Mouse (Mus musculus) large intestine, adult 2 months (tissue): ENCODE data around the gene Ttll11. TPM values are rescaled to one million over a fixed set of nuclear protein-coding genes. Genes with fewer than 3 reads are reported as not detected.

Experiments used
- DNase-seq: peaks from one replicate; pipeline ENCODE4 v3.0.0-alpha.2; 2012; ENCODE audit warnings: low read depth, low spot score
- WGBS: fragments of 180-500 bp; shearing (Covaris S2); methylation state at CpG from one replicate; pipeline ENCODE4 v1.1.7; 2018; 5-methylcytosine and 5-hydroxymethylcytosine counted together
- polyA plus RNA-seq: library from polyadenylated mRNA; depleted of rRNA; stranded (reverse); fragments of >200 nt; gene quantifications from 2 replicates; pipeline ENCODE4 v1.2.3, GENCODE M21; 2012

Ttll11 gene
- polyA plus RNA-seq, 1 experiment, result 0.24 TPM

DNA sequence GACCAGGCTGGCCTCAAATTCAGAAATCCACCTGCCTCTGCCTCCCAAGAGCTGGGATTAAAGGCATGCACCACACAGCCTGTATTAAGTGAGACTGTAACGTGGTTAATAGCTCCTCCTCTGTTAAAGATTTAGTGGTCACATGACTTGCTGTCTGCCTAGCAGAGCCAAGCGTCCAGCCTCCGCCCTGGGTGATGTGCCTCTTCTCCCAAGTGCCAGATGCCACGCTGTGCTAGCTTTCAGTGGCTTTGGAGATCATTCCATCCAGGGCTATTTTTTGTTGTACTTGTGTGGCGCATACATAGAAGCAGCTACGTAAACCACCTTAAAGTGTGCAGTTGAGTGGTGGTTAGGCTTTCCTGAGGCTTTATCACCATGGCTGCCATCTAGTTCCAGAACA is 180.6 kb downstream of the Ttll11 start:
- WGBS, result 87% methylated on average over 6 of the region's 6 CpGs
- DNase-seq, result no peak

- 54% methylated on average over 8 of the region's 8 CpGs for WGBS
- DNase-seq, result no peak
Measured at GRCm38 (mm10) chr2:35797998-35798397, 181.7 kb downstream of the Ttll11 start.

DNA sequence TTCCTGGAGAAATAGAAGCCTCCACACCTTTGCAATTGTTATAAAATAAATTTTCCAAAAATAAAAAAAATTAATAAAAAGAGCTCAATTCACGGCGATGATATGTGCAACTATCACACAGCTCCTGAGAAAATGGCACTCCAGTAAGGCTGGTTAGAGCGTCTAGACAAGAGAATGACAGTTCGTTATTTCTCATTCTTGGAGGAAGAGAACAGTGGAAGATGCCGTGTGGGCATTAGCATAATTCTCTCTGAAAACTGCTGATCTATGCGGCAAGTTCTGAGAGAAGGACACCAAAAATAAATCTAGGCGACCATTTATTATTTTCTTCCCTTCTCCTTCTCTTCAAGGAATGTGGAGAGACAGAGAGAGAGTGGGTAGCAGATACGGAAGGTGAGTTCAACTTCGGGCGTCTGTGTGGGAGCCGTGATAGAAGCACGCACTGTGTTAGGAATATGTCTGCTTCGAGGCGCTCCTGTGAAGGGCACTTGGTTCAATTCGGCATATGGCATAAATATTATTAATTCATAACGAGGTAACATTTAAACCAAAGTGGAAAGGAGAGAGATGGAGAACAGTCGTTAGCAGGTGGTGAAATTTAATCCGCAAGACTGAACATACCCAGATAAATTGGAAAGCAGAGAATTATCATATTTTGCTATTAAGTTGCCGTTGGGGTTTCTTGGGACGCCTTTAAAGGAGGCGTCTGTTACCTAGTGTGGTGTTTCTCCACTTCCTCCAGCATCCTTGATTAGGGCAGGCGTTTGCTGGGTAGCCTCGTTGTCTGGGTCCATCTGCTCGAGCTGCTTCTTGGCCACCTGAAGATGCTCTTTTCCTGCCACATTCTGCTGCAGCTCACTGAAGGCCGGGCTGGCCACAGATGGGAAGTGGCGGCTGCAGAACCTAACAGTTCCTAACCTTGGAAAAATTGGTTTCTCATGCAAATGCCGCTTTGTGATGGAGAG is 190.1 kb downstream of the Ttll11 start:
- no peak for DNase-seq
- WGBS, result 89% methylated on average over 27 of the region's 27 CpGs

- no peak for DNase-seq
- 96% methylated on average over 7 of the region's 7 CpGs for WGBS
Measured at GRCm38 (mm10) chr2:35785877-35786276, 193.8 kb downstream of the Ttll11 start.

DNA sequence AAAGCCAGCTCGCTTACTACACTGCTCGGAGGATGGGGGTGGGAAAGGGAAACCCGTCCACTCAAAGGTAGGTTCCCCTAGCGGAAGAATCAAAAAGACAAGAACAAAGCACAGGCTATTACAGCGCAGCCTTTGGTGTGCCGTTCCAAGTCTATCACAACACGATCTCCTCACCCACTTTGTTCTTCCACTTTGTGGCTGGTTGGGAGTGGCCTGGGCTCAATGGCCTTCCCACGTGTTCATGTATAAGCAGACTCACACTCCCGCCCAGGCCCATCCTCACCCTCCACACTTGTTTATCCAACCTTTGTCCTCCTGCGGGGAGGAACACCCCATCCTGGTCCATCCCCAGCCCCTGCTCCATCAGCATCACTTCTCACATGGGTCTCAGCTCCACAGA is 196.3 kb downstream of the Ttll11 start:
- 42% methylated on average over 10 of the region's 10 CpGs for WGBS
- DNase-seq, result no peak

DNA sequence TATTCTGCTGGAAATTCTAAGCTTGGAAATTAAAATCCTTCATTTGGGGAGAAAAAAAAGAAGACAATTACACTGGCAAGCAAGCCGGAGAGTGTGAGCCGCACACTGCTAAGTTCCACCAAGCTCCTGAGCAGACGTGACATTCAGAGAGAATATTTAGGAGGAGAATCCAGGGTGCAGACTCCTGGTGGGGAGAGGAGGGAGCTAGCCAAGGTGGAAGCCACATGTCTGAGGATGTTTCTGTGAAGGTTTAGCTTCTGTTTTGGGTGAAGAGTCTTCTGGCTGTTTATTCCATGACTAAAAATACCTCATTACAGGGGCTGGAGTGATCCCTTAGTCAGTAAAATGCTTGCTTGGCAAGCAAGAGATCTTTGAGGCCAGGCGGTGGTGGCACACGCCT is 200.4 kb downstream of the Ttll11 start:
- DNase-seq, result no peak
- 83% methylated on average over 5 of the region's 5 CpGs for WGBS

GRCm38 (mm10) chr2:35776935-35777334 is 202.8 kb downstream of the Ttll11 start:
- 88% methylated on average over 9 of the region's 9 CpGs for WGBS
- DNase-seq, result no peak

DNA sequence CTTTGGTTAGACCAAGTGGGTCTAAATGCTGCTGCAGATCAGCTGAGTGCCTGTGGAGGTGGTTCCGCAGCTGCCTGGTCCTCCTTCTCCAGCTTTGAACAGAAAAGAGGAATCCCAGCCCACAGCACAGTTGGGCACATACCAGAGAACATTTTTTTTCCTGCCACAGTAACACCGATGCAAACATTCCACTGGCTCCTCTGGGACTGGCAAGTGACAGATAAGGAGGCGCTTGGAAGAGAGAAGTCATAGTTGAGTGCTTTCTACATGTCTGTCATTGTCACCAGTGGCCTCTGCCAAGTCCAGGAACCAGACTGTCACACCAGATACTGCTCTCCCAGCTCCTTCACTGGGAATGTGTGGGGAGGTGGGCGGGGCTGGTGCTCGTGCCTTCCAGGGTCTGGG is 204.1 kb downstream of the Ttll11 start:
- DNase-seq, result no peak
- 46% methylated on average over 5 of the region's 5 CpGs for WGBS

DNA sequence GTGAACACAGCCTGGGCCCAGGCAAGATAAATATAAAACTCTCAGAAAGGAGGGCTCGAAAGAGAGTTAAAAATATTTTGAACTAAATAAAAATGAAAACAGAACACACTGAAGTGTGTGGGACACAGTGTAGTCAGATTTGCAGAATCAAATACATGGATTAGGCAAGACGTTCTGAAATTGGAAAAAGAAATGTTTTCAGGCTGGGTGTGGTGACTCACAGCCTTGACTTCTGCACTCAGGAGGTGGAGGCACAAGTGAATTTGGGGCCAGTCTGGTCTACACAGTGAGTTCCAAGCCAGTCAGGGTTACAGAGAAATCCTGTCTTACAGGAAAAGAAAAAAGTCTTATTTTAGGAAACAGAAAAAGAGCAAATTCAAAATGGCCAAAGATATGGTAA is 209.2 kb downstream of the Ttll11 start:
- DNase-seq, result no peak
- 61% methylated on average over 2 of the region's 2 CpGs for WGBS

- WGBS, result 95% methylated on average over 12 of the region's 12 CpGs
- DNase-seq, result no peak
Measured at GRCm38 (mm10) chr2:35769398-35769797, 210.3 kb downstream of the Ttll11 start.

- DNase-seq, result no peak
- 61% methylated on average over 4 of the region's 4 CpGs for WGBS
Measured at GRCm38 (mm10) chr2:35768538-35769238, 211.0 kb downstream of the Ttll11 start.

DNA sequence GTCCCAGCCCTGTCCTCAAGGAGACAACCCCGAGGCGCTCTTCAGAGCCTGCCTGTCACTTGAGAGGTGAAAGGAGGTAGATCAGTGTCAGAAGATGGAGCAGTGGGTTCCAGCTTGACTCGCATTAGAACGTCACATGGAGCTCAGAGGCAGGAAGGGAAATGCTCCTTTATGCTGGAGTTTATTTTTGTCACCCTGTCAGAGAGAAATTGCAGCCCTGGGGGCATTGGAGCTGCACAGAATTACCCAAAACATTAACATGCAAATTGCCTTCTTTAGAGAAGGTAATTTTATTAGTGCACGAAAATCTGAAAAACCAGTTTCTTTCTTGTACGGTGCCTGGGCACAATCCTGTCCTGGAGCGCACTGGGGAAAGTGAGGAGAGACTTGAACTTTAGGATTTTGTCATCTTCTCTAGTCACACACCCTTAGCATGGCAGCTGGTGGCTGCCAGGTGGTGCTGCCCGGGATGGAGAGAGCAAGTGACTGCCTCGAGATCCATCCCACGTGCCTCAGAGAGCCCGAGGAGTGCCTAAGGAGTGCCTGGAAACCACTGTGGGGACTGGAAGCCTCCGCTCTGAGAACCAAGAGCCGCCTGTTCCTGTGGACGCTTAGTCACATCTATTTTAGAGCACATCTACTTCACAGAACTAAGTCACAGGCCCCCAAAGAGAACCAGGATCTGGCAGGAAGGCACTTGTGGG is 211.7 kb downstream of the Ttll11 start:
- no peak for DNase-seq
- 62% methylated on average over 14 of the region's 14 CpGs for WGBS

DNA sequence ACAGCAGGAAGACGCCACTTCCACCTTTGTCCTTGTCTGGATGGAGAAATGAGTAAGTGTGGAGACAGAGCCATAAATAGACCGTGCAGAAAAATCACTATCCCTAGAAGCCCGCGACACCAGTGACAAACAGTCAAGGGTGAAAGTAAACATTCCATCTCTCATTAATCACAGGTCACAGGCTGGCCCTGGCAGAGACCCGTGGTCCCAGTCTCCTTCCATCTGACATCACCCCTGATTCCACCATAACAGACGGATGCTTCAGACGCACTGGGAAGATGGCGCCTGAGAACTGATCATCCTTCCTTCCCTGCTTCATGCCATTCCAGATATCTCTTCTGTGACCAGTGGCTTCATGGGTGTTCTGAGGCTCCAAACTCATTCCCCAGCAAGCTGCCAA is 215.4 kb downstream of the Ttll11 start:
- WGBS, result 59% methylated on average over 8 of the region's 8 CpGs
- DNase-seq, result no peak

- 89% methylated on average over 7 of the region's 7 CpGs for WGBS
- no peak for DNase-seq
Measured at GRCm38 (mm10) chr2:35763818-35764217, 215.9 kb downstream of the Ttll11 start.

- 80% methylated on average over 5 of the region's 5 CpGs for WGBS
- no peak for DNase-seq
Measured at GRCm38 (mm10) chr2:35761458-35761857, 218.3 kb downstream of the Ttll11 start.

DNA sequence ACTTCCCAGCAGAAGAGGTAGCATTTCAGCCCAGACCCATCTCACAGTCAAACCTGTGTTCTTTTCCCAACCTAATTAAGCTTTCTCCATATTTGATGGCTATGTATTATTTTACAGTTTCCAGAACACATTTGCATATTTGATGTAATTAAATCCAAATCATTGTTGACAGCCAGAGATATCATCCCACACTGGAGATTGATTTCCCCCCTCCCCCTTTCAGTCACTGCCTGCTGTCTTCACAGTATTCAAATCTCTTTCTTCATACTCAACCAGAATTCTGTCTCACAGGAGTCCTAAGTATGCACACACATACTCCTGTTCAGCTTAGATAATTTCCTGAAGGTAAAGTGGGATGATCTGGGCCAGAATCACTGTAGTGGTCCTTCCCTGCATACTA is 218.8 kb downstream of the Ttll11 start:
- no peak for DNase-seq

- DNase-seq, result no peak
- WGBS, result 82% methylated on average over 8 of the region's 8 CpGs
Measured at GRCm38 (mm10) chr2:35760352-35760751, 219.4 kb downstream of the Ttll11 start.

GRCm38 (mm10) chr2:35756467-35756866 is 223.2 kb downstream of the Ttll11 start:
- no peak for DNase-seq

GRCm38 (mm10) chr2:35751781-35752505 is 227.8 kb downstream of the Ttll11 start:
- 80% methylated on average over 18 of the region's 18 CpGs for WGBS
- DNase-seq, result no peak

More at GRCm38 (mm10) chr2:35756467-35756866, 223.2 kb downstream of the Ttll11 start:
- 69% methylated on average over 7 of the region's 7 CpGs for WGBS
